Mouse (Mus musculus) urinary bladder, adult 2 months (tissue): ENCODE data around the gene St3gal3. TPM values are rescaled to one million over a fixed set of nuclear protein-coding genes. Genes with fewer than 3 reads are reported as not detected.

ENCODE experiments used
- DNase-seq: peaks from one replicate; pipeline ENCODE4 v3.0.0; 2022; ENCODE audit warnings: low spot score
- polyA plus RNA-seq: library from polyadenylated mRNA; depleted of rRNA; stranded (reverse); fragments of >200 nt; gene quantifications from 2 replicates; pipeline ENCODE4 v1.2.3, GENCODE M21; 2012

Gene St3gal3
- polyA plus RNA-seq, 1 experiment, result 22.8 TPM

GRCm38 (mm10) chr4:118141511-118141910, 6.8 kb upstream of the St3gal3 start:
- no peak for DNase-seq

- no peak for DNase-seq
These were observed 4.2 kb upstream of the St3gal3 start for GRCm38 (mm10) chr4:118138891-118139290.

GRCm38 (mm10) chr4:118137857-118138256, 3.1 kb upstream of the St3gal3 start:
- no peak for DNase-seq

- DNase-seq, result no peak
These were observed 2.6 kb upstream of the St3gal3 start for GRCm38 (mm10) chr4:118137311-118137710.

GRCm38 (mm10) chr4:118135414-118135813, 700 bp upstream of the St3gal3 start:
- no peak for DNase-seq

GRCm38 (mm10) chr4:118131329-118131728, 3.4 kb downstream of the St3gal3 start:
- no peak for DNase-seq

- DNase-seq, result no peak
These were observed 11.5 kb downstream of the St3gal3 start for GRCm38 (mm10) chr4:118123030-118123704.

GRCm38 (mm10) chr4:118122078-118122477, 12.6 kb downstream of the St3gal3 start:
- no peak for DNase-seq

GRCm38 (mm10) chr4:118117565-118117964, 17.1 kb downstream of the St3gal3 start:
- DNase-seq, result no peak

- DNase-seq, result no peak
These were observed 18.6 kb downstream of the St3gal3 start for GRCm38 (mm10) chr4:118116098-118116497.

- DNase-seq, result no peak
These were observed 19.6 kb downstream of the St3gal3 start for GRCm38 (mm10) chr4:118115132-118115531.

- no peak for DNase-seq
These were observed 22.1 kb downstream of the St3gal3 start for GRCm38 (mm10) chr4:118112601-118113000.

- DNase-seq, result no peak
These were observed 25.1 kb downstream of the St3gal3 start for GRCm38 (mm10) chr4:118109649-118110048.

GRCm38 (mm10) chr4:118108779-118109178, 25.9 kb downstream of the St3gal3 start:
- no peak for DNase-seq

- no peak for DNase-seq
These were observed 29.3 kb downstream of the St3gal3 start for GRCm38 (mm10) chr4:118105256-118106053.

- no peak for DNase-seq
These were observed 31.4 kb downstream of the St3gal3 start for GRCm38 (mm10) chr4:118103280-118103830.

- DNase-seq, result no peak
These were observed 33.2 kb downstream of the St3gal3 start for GRCm38 (mm10) chr4:118101497-118101896.

- no peak for DNase-seq
These were observed 34.9 kb downstream of the St3gal3 start for GRCm38 (mm10) chr4:118099637-118100364.

GRCm38 (mm10) chr4:118098571-118098970, 36.1 kb downstream of the St3gal3 start:
- DNase-seq, result no peak

GRCm38 (mm10) chr4:118096069-118096468, 38.6 kb downstream of the St3gal3 start:
- DNase-seq, result no peak

- no peak for DNase-seq
These were observed 41.8 kb downstream of the St3gal3 start for GRCm38 (mm10) chr4:118092784-118093457.

- no peak for DNase-seq
These were observed 44.3 kb downstream of the St3gal3 start for GRCm38 (mm10) chr4:118090449-118090848.
